Mouse (Mus musculus) left cerebral cortex, postnatal 4 days (tissue): ENCODE measurements around the gene Spata31d1c. TPM values are rescaled to one million over a fixed set of nuclear protein-coding genes. Genes with fewer than 3 reads are reported as not detected.

Source experiments
- DNase-seq: peaks from one replicate; pipeline ENCODE4 v3.0.0-alpha.2; 2022
- intact Hi-C: fragments of 180-260 bp; cut with DNase I; formaldehyde crosslinking; loops from one replicate; pipeline ENCODE4 v1.15.1; 2025
- total RNA-seq, 2 experiments: library from RNA; stranded (reverse); gene quantifications; 2 replicates each; pipeline ENCODE4 v1.2.3; 2021

Spata31d1c gene
- not detected for total RNA-seq

GRCm38 (mm10) chr13:65032758-65033157 lies at the start of gene Spata31d1c:
Gene Spata31d1c, plus strand, starts transcription at chr13:65033058.
- no peak for DNase-seq
- intact Hi-C loops, result no loop called here

- intact Hi-C loops, result no loop called here
Measured at GRCm38 (mm10) chr13:64988828-64989227, 44.0 kb upstream of the Spata31d1c start.

GRCm38 (mm10) chr13:65005414-65005813 lies 27.4 kb upstream of the Spata31d1c start:
- intact Hi-C loops, result no loop called here
- DNase-seq, result no peak

More at GRCm38 (mm10) chr13:64988828-64989227, 44.0 kb upstream of the Spata31d1c start:
- no peak for DNase-seq

- intact Hi-C loops, result no loop called here
- no peak for DNase-seq
Measured at GRCm38 (mm10) chr13:65006760-65007159, 26.1 kb upstream of the Spata31d1c start.

GRCm38 (mm10) chr13:65007971-65008370 lies 24.9 kb upstream of the Spata31d1c start:
- intact Hi-C loops, result no loop called here
- DNase-seq, result no peak

- DNase-seq, result no peak
- intact Hi-C loops, result no loop called here
Measured at GRCm38 (mm10) chr13:65011052-65011738, 21.7 kb upstream of the Spata31d1c start.

GRCm38 (mm10) chr13:65035057-65035456 lies 2.2 kb downstream of the Spata31d1c start:
- intact Hi-C loops, result no loop called here
- no peak for DNase-seq

GRCm38 (mm10) chr13:65052660-65053059 lies 19.8 kb downstream of the Spata31d1c start, which contains the start of gene Prss47:
Gene Prss47, minus strand, starts transcription at chr13:65052760.
- intact Hi-C loops, result no loop called here
- no peak for DNase-seq

GRCm38 (mm10) chr13:65069969-65070368 lies 37.1 kb downstream of the Spata31d1c start:
- DNase-seq, result no peak
- intact Hi-C loops, result no loop called here

Other genes with a start within 250 kb of the Spata31d1c start
- gene Cntnap3, start 129.1 kb upstream of the Spata31d1c start, total RNA-seq, result 10 to 100 TPM; 13.8 to 13.9 TPM
- gene Spata31, start 115.7 kb upstream of the Spata31d1c start, total RNA-seq, result not detected
- not detected for gene Prss47, start 19.7 kb downstream of the Spata31d1c start, total RNA-seq
- gene Mfsd14b, start 79.9 kb downstream of the Spata31d1c start, total RNA-seq, result 10 to 100 TPM; 27.3 to 29.6 TPM
- gene Olfr465-ps1, start 105.0 kb downstream of the Spata31d1c start, total RNA-seq, result not detected
- not detected for gene Olfr466, start 117.2 kb downstream of the Spata31d1c start, total RNA-seq
- under 1 TPM in 1 of 2 experiments, not detected in 1; 0.95 TPM for gene Nlrp4f, start 172.9 kb downstream of the Spata31d1c start, total RNA-seq
- under 1 TPM in 1 of 2 experiments, not detected in 1; 0.68 TPM for gene Gm10775, start 226.5 kb downstream of the Spata31d1c start, total RNA-seq
- 10 to 100 TPM; 74.4 to 80.0 TPM for gene Zfp369, start 245.8 kb downstream of the Spata31d1c start, total RNA-seq